In genomic region chr2:30551579-30551978, GRCm38 (mm10) we compare ENCODE assay signal across 19 mouse cellular contexts. TPM values are rescaled to one million over a fixed set of nuclear protein-coding genes. Genes with fewer than 3 reads are reported as not detected.
DNase-seq lines count a peak whose midpoint lies in the region; TF ChIP-seq lines count a peak whose summit lies in the region.
"Had no signal": no experiment of that assay in that cellular context is flagged by ENCODE, and none has a peak within 500 bp of the region (broad histone marks: within the 10 kb centered on the region; RNA-seq: fewer than 3 reads in every experiment).

No protein-coding gene starts in this region.

- DNase-seq in gastrocnemius, adult 2 months: no peak
- DNase-seq in gastrocnemius, adult 8-10 months (ENCODE audit: low spot score in 2 of 2): no peak
- DNase-seq in kidney, postnatal 25 days: peak; percentile 15 to 48
- DNase-seq in kidney, postnatal 10 days: no peak
- DNase-seq in limb, embryonic 10.5 days (ENCODE audit: low spot score): no peak
- no peak for DNase-seq in adrenal gland, postnatal 4 days (ENCODE audit: low spot score in 2 of 2)
- no peak for DNase-seq in thymus, postnatal 25 days
- DNase-seq: adrenal gland, postnatal 36 days; cerebellum, adult 9-11 months; embryo, embryonic 11 days; kidney, adult 18-20 months; layer of hippocampus, postnatal 36 days; liver, embryonic 13.5 days; midbrain, embryonic 14.5 days; thymus, adult 2 months had no signal

- 79% methylated on average over 5 of the region's 5 CpGs for WGBS in limb, embryonic 10.5 days

- no peak for TF ChIP-seq CTCF in gastrocnemius, adult 2 months (IDR thresholded peaks at IDR 0.05)
- TF ChIP-seq CTCF in E14TG2a.4 (conservative IDR thresholded peaks at IDR 0.05; ENCODE audit: low read length): no peak

- H3K9me3 ChIP-seq in E14TG2a.4 (ENCODE audit: low read length): peaks cover 4% of the 10 kb centered on the region; the same call in 1 of the 2 replicates
- H3K9me3 ChIP-seq in limb, embryonic 10.5 days (replicated peaks): no peaks in the 10 kb centered on the region
- H3K9me3 ChIP-seq: hindbrain, embryonic 15.5 days; liver, embryonic 13.5 days; stomach, embryonic 15.5 days had no signal

- H3K27ac ChIP-seq in gastrocnemius, adult 2 months: peak overlapping the region; percentile 24
- peak overlapping the region; percentile 9; the same call in 1 of the 2 replicates for H3K27ac ChIP-seq in limb, embryonic 10.5 days
- H3K27ac ChIP-seq: forebrain, embryonic 12.5 days; hindbrain, embryonic 15.5 days; liver, embryonic 13.5 days; stomach, embryonic 15.5 days had no signal

- H3K27me3 ChIP-seq in E14TG2a.4 (ENCODE audit: insufficient read depth, low read length): no peaks in the 10 kb centered on the region
- H3K27me3 ChIP-seq in limb, embryonic 10.5 days (ENCODE audit: low read depth, poor library complexity, severe bottlenecking): no peaks in the 10 kb centered on the region
- H3K27me3 ChIP-seq: forebrain, embryonic 12.5 days; hindbrain, embryonic 15.5 days; liver, embryonic 13.5 days; stomach, embryonic 15.5 days had no signal

- no peak overlapping the region for H3K4me3 ChIP-seq in gastrocnemius, adult 2 months
- peak overlapping the region; percentile 26; the same call in 1 of the 2 replicates for H3K4me3 ChIP-seq in E14TG2a.4 (replicated peaks; ENCODE audit: low read length)
- no peak overlapping the region for H3K4me3 ChIP-seq in limb, embryonic 10.5 days
- H3K4me3 ChIP-seq: forebrain, embryonic 12.5 days; hindbrain, embryonic 15.5 days; liver, embryonic 13.5 days; stomach, embryonic 15.5 days had no signal

- peaks cover 58% of the 10 kb centered on the region for H3K4me1 ChIP-seq in E14TG2a.4 (replicated peaks; ENCODE audit: low read depth, low read length)
- H3K4me1 ChIP-seq in limb, embryonic 10.5 days: peaks cover 33% of the 10 kb centered on the region

- intact Hi-C loops in gastrocnemius, adult 2 months (cut with DNase I): loop anchor here (5.0 kb wide), 1 partner anchor 41 kb away; no protein-coding TSS in a partner anchor

- H3K36me3 ChIP-seq in E14TG2a.4 (ENCODE audit: insufficient read depth, low read length): no peaks in the 10 kb centered on the region
- H3K36me3 ChIP-seq in limb, embryonic 10.5 days: no peaks in the 10 kb centered on the region
- H3K36me3 ChIP-seq: forebrain, embryonic 12.5 days; hindbrain, embryonic 15.5 days; liver, embryonic 13.5 days; stomach, embryonic 15.5 days had no signal

RNA-seq across cellular contexts. Expression of gene Cstad, which starts 43.3 kb away (rescaled TPM):
- total RNA-seq in gastrocnemius, adult 2 months (2021): 1 to 10 TPM in 1 of 2 experiments, under 1 TPM in 1; 0.47 to 1.8 TPM
- total RNA-seq in gastrocnemius, adult 8-10 months (2022): 1 to 10 TPM in 2 of 4 experiments, under 1 TPM in 2; 0.41 to 1.7 (median 0.77) TPM
- polyA plus RNA-seq in limb, embryonic 10.5 days (2016; fragmentation: Nextera tagmentation; extraction: Ambion mirVana): 0.55 and 0.95 TPM in 2 replicates
- total RNA-seq in adrenal gland, postnatal 4 days (2021): 1 to 10 TPM; 6.7 to 7.3 TPM

Comparison
In these comparisons a context has a peak if more than half of its experiments do, and no peak if none do; other contexts are left out.
1. DNase-seq: peak in kidney, postnatal 25 days (2 of 2); none in gastrocnemius, adult 2 months (single experiment), gastrocnemius, adult 8-10 months (0 of 2), kidney, postnatal 10 days (single experiment), limb, embryonic 10.5 days (single experiment), adrenal gland, postnatal 4 days (0 of 2) and thymus, postnatal 25 days (single experiment).